Mouse (Mus musculus) E14TG2a.4 (cell line): ENCODE results near the gene Tmbim1.

Experiments used
- H3K27me3 ChIP-seq: 2 replicates; pipeline ENCODE4 v1.6.1; 2014; ENCODE audit warnings: low read length, control low read depth; ENCODE audit not compliant: insufficient read depth
- H3K36me3 ChIP-seq: 2 replicates; pipeline ENCODE4 v1.6.1; 2014; ENCODE audit warnings: low read length, control low read depth; ENCODE audit not compliant: insufficient read depth
- H3K4me1 ChIP-seq: replicated peaks from 2 replicates; pipeline ENCODE4 v1.6.1; 2014; ENCODE audit warnings: low read depth, low read length, control low read depth
- H3K4me3 ChIP-seq: replicated peaks from 2 replicates; pipeline ENCODE4 v1.5.1; 2014; ENCODE audit warnings: mild to moderate bottlenecking, low read length
- H3K9me3 ChIP-seq: 2 replicates; pipeline ENCODE4 v1.6.1; 2014; ENCODE audit warnings: low read length, control low read depth
- CTCF ChIP-seq: conservative IDR thresholded peaks from 2 replicates; pipeline ENCODE4 v1.5.1; 2014; ENCODE audit warnings: low read length
- NANOG ChIP-seq: IDR thresholded peaks from 2 replicates; pipeline ENCODE4 v1.6.1; 2014; ENCODE audit warnings: borderline replicate concordance, low read length, mixed read lengths
- POU5F1 ChIP-seq: IDR thresholded peaks from 2 replicates; pipeline ENCODE4 v1.6.1; 2014; ENCODE audit warnings: low read length, borderline replicate concordance

The Tmbim1 gene

GRCm38 (mm10) chr1:74303509-74304338, 1.7 kb downstream of the Tmbim1 start:
- no peaks in the 10 kb centered on the region for H3K9me3 ChIP-seq
- TF ChIP-seq NANOG (no peak), CTCF (no peak), POU5F1 (no peak)

GRCm38 (mm10) chr1:74302835-74303234, 2.6 kb downstream of the Tmbim1 start:
- no peak for TF ChIP-seq NANOG
- TF ChIP-seq CTCF = no peak
- TF ChIP-seq POU5F1 = no peak
- Histone ChIP-seq H3K36me3 (peaks cover 22% of the 10 kb centered on the region), H3K9me3 (no peaks in the 10 kb centered on the region), H3K4me3 (0 out of 2 replicates have a peak overlapping the region, but pooled peaks have one; percentile 5), H3K4me1 (peaks cover 81% of the 10 kb centered on the region), H3K27me3 (no peaks in the 10 kb centered on the region)

More at GRCm38 (mm10) chr1:74303509-74304338, 1.7 kb downstream of the Tmbim1 start:
- no peaks in the 10 kb centered on the region for H3K27me3 ChIP-seq
- H3K4me3 ChIP-seq = peak overlapping the region; percentile 86
- peaks cover 82% of the 10 kb centered on the region for H3K4me1 ChIP-seq
- peaks cover 15% of the 10 kb centered on the region for H3K36me3 ChIP-seq

DNA sequence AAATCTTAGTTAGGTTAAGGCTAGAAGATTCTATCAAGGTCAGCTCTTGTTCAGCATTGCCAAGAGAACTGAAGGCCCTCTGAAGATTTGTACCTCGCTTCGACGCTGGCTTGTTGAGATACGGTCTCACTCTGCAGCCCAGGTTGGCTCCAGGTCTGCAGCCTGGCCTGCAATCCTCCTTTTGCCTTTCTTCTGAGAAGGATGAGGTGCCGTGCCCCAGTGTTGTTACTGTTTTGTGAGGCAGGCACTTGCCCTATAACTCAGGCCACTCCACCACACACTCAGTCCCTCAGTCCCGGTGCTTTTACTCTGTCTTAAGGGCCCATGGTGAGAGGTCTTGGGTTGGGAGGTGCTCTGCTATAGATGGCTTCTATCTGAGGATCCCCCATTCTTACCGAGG, 3.2 kb downstream of the Tmbim1 start:
- Histone ChIP-seq H3K36me3 (peaks cover 28% of the 10 kb centered on the region), H3K27me3 (no peaks in the 10 kb centered on the region), H3K4me1 (peaks cover 79% of the 10 kb centered on the region), H3K4me3 (no peak overlapping the region), H3K9me3 (no peaks in the 10 kb centered on the region)
- no peak for TF ChIP-seq POU5F1

DNA sequence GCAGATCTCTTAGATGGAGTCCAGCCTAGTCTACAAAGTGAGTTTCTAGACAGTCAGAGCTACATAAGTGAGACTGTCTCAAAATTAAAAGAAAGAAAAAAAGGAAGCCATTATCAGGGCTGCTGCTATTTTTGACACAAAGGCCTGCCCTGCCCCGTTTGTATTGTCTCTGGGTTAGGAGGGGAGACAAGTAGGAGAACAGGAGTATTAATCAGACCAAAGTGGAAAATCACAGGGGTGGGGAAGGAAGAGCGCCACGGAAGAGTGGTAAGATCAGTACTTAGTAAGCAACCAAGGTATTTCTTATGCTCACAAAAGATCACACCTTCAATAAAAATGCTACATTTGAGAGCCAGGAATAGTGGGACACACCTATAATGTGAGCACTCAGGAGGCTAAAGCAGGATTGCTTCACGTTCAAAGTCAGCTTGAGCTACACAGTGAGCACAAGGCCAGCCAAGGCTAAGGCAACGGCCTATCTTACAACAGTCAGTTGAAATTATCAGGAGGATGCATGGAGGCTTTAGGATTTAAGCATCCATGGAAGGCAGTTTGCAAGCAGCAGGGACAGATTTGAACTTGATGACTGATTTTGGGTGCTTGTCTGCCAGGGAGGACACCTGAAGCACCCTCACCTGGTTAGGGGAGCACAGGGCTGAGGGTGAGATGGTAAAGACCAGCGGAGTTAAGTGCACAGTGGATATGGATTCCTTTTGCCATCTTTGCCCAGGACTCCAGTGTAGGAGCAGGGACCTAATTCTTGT, 4.9 kb downstream of the Tmbim1 start:
- H3K27me3 ChIP-seq = no peaks in the 10 kb centered on the region
- peaks cover 44% of the 10 kb centered on the region for H3K36me3 ChIP-seq
- peaks cover 79% of the 10 kb centered on the region for H3K4me1 ChIP-seq
- TF ChIP-seq NANOG (no peak), POU5F1 (no peak), CTCF (no peak)
- H3K9me3 ChIP-seq = no peaks in the 10 kb centered on the region
- H3K4me3 ChIP-seq = no peak overlapping the region

- TF ChIP-seq NANOG (no peak), POU5F1 (no peak), CTCF (no peak)
- no peaks in the 10 kb centered on the region for H3K9me3 ChIP-seq
Measured at GRCm38 (mm10) chr1:74298996-74299395, 6.4 kb downstream of the Tmbim1 start.

DNA sequence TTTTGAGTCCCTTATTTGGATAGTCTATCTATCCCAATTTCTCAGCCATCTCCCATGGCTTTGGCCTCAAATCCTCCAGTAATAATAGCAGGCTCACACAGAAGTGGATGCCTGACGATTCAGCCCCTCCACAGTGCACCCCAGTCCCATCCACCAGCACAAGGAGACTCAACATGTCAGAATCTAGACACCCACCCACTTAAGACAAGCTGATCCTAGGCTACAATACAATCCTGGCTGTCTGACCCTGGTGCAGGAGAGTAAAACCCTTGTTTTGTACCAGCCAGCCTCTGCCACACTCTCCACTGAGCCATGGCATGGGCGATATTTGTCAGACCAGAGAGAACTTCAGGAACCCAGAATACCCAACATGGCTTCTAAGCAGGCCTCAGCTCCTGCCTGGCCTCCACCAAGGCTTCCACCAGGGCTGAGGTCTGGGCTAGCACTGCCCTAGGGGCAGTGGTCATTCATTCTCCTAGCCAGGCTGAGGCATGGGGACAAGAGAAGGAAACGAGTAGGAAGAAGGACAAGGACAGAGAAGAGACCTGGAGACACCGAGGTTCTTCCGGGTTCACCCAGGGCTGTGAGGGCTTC, 7.2 kb downstream of the Tmbim1 start:
- TF ChIP-seq NANOG (no peak), POU5F1 (no peak), CTCF (no peak)
- Histone ChIP-seq H3K9me3 (no peaks in the 10 kb centered on the region), H3K4me1 (peaks cover 70% of the 10 kb centered on the region), H3K4me3 (no peak overlapping the region), H3K36me3 (peaks cover 63% of the 10 kb centered on the region), H3K27me3 (no peaks in the 10 kb centered on the region)

More at GRCm38 (mm10) chr1:74298996-74299395, 6.4 kb downstream of the Tmbim1 start:
- Histone ChIP-seq H3K4me1 (peaks cover 73% of the 10 kb centered on the region), H3K36me3 (peaks cover 56% of the 10 kb centered on the region), H3K27me3 (no peaks in the 10 kb centered on the region), H3K4me3 (peak overlapping the region; percentile 20; the same call in 1 of the 2 replicates)

GRCm38 (mm10) chr1:74297269-74297668, 8.2 kb downstream of the Tmbim1 start:
- no peak for TF ChIP-seq CTCF
- no peak for TF ChIP-seq NANOG
- no peak for TF ChIP-seq POU5F1

GRCm38 (mm10) chr1:74296477-74296876, 8.9 kb downstream of the Tmbim1 start:
- Histone ChIP-seq H3K36me3 (peaks cover 76% of the 10 kb centered on the region), H3K27me3 (no peaks in the 10 kb centered on the region), H3K9me3 (no peaks in the 10 kb centered on the region), H3K4me3 (no peak overlapping the region), H3K4me1 (peaks cover 58% of the 10 kb centered on the region)
- TF ChIP-seq POU5F1 (no peak), NANOG (no peak), CTCF (no peak)

More at GRCm38 (mm10) chr1:74297269-74297668, 8.2 kb downstream of the Tmbim1 start:
- H3K4me1 ChIP-seq = peaks cover 61% of the 10 kb centered on the region
- no peaks in the 10 kb centered on the region for H3K9me3 ChIP-seq
- no peak overlapping the region for H3K4me3 ChIP-seq
- H3K27me3 ChIP-seq = no peaks in the 10 kb centered on the region
- H3K36me3 ChIP-seq = peaks cover 73% of the 10 kb centered on the region
